Mouse (Mus musculus) left cerebral cortex, postnatal 25 days (tissue): ENCODE data around the gene Cnp. TPM values are rescaled to one million over a fixed set of nuclear protein-coding genes. Genes with fewer than 3 reads are reported as not detected.

ENCODE experiments used
- total RNA-seq, 2 experiments: library from RNA; stranded (reverse); gene quantifications; 2 replicates each; pipeline ENCODE4 v1.2.3; 2021

The Cnp gene
- total RNA-seq, 2 experiments from 2014 or later = 207 to 230 TPM

Other genes starting within 250 kb of the Cnp start
- not detected for gene Gast, start 240.5 kb upstream of the Cnp start, total RNA-seq
- 100 to 1,000 TPM; 136 to 160 TPM for gene Hap1, start 218.8 kb upstream of the Cnp start, total RNA-seq
- gene Jup, start 177.1 kb upstream of the Cnp start, total RNA-seq = 10 to 100 TPM; 44.2 to 45.4 TPM
- 1 to 10 TPM; 7.2 to 7.5 TPM for gene P3h4, start 160.1 kb upstream of the Cnp start, total RNA-seq
- gene Fkbp10, start 159.2 kb upstream of the Cnp start, total RNA-seq = 1 to 10 TPM; 4.7 to 5.7 TPM
- gene Nt5c3b, start 133.1 kb upstream of the Cnp start, total RNA-seq = 10 to 100 TPM; 50.7 to 57.1 TPM
- under 1 TPM; 0.53 to 0.99 TPM for gene Klhl10, start 133.0 kb upstream of the Cnp start, total RNA-seq
- 100 to 1,000 TPM in 1 of 2 experiments, 10 to 100 TPM in 1; 97.7 to 102 TPM for gene Klhl11, start 102.2 kb upstream of the Cnp start, total RNA-seq
- 100 to 1,000 TPM; 114 to 124 TPM for gene Acly, start 46.9 kb upstream of the Cnp start, total RNA-seq
- 1 to 10 TPM in 1 of 2 experiments, under 1 TPM in 1; 0.55 to 1.3 TPM for gene Ttc25, start 29.3 kb upstream of the Cnp start, total RNA-seq
- gene Nkiras2, start 44.3 kb downstream of the Cnp start, total RNA-seq = 10 to 100 TPM; 13.7 to 14.7 TPM
- 100 to 1,000 TPM; 231 to 258 TPM for gene Dnajc7, start 45.3 kb downstream of the Cnp start, total RNA-seq
- under 1 TPM; 0.16 to 0.30 TPM for gene Zfp385c, start 117.6 kb downstream of the Cnp start, total RNA-seq
- 1 to 10 TPM; 1.9 to 2.6 TPM for gene Dhx58, start 129.4 kb downstream of the Cnp start, total RNA-seq
- 10 to 100 TPM; 58.9 to 59.4 TPM for gene Kat2a, start 137.6 kb downstream of the Cnp start, total RNA-seq
- gene Hspb9, start 138.9 kb downstream of the Cnp start, total RNA-seq = not detected
- gene Rab5c, start 163.3 kb downstream of the Cnp start, total RNA-seq = 100 to 1,000 TPM; 152 to 158 TPM
- 10 to 100 TPM; 10.2 to 16.6 TPM for gene Kcnh4, start 185.0 kb downstream of the Cnp start, total RNA-seq
- 10 to 100 TPM in 1 of 2 experiments, not detected in 1; 27.1 TPM for gene Hcrt, start 188.0 kb downstream of the Cnp start, total RNA-seq
- gene Ghdc, start 196.1 kb downstream of the Cnp start, total RNA-seq = 1 to 10 TPM; 6.3 to 9.7 TPM